Mouse (Mus musculus) hindbrain, embryonic 14.5 days (tissue): Measurements from ENCODE around the gene Fosl1. TPM values are rescaled to one million over a fixed set of nuclear protein-coding genes. Genes with fewer than 3 reads are reported as not detected.

Source experiments
- ATAC-seq: fragments of 200-750 bp; cut with Nextera tagmentation; 2 replicates; pipeline ENCODE4 v1.8.0; 2017; ENCODE audit warnings: moderate number of reproducible peaks, mild to moderate bottlenecking, moderate TSS enrichment, moderate library complexity; ENCODE audit not compliant: low FRiP score
- DNase-seq: peaks from one replicate; pipeline ENCODE4 v3.0.0-alpha.2; 2015; ENCODE audit warnings: low spot score
- H3K27ac ChIP-seq: fragments of 300-500 bp; sonication (generic); 2 replicates; pipeline ENCODE4 v1.5.1; 2014; ENCODE audit warnings: mild to moderate bottlenecking, moderate library complexity
- H3K27me3 ChIP-seq: fragments of 300-500 bp; sonication (generic); 2 replicates; pipeline ENCODE4 v1.6.1; 2014; ENCODE audit warnings: mild to moderate bottlenecking, low read length, mixed read lengths; ENCODE audit not compliant: control insufficient read depth, insufficient read depth
- H3K36me3 ChIP-seq: fragments of 300-500 bp; sonication (generic); replicated peaks from 2 replicates; pipeline ENCODE4 v1.6.1; 2014; ENCODE audit not compliant: control insufficient read depth, insufficient read depth
- H3K4me1 ChIP-seq: fragments of 300-500 bp; sonication (generic); replicated peaks from 2 replicates; pipeline ENCODE4 v1.6.1; 2014; ENCODE audit warnings: antibody characterized with exemption, low read length, mixed read lengths; ENCODE audit not compliant: control insufficient read depth, insufficient read depth
- H3K4me2 ChIP-seq: fragments of 300-500 bp; sonication (generic); replicated peaks from 2 replicates; pipeline ENCODE4 v1.6.1; 2014; ENCODE audit warnings: mild to moderate bottlenecking, moderate library complexity
- H3K4me3 ChIP-seq: fragments of 300-500 bp; sonication (generic); replicated peaks from 2 replicates; pipeline ENCODE4 v1.5.1; 2014; ENCODE audit warnings: mild to moderate bottlenecking, low read length
- H3K9ac ChIP-seq: fragments of 300-500 bp; sonication (generic); 2 replicates; pipeline ENCODE4 v1.6.1; 2014
- H3K9me3 ChIP-seq: fragments of 300-500 bp; sonication (generic); 2 replicates; pipeline ENCODE4 v1.6.1; 2016; ENCODE audit warnings: low read length; ENCODE audit not compliant: control insufficient read depth
- WGBS: fragments of 180-500 bp; shearing (Covaris S2); extraction: QIAGEN DNeasy Blood & Tissue Kit; methylation state at CpG from one replicate; pipeline ENCODE4 v1.1.7; 2014; 5-methylcytosine and 5-hydroxymethylcytosine counted together
- polyA plus RNA-seq: library from polyadenylated mRNA; unstranded; fragments of >200 nt; fragmentation: Nextera tagmentation; extraction: Ambion mirVana; gene quantifications from 2 replicates; pipeline ENCODE4 v1.2.1, GENCODE M21; 2014

Fosl1 gene
- polyA plus RNA-seq, 1 experiment from 2014 or later, result not detected

DNA sequence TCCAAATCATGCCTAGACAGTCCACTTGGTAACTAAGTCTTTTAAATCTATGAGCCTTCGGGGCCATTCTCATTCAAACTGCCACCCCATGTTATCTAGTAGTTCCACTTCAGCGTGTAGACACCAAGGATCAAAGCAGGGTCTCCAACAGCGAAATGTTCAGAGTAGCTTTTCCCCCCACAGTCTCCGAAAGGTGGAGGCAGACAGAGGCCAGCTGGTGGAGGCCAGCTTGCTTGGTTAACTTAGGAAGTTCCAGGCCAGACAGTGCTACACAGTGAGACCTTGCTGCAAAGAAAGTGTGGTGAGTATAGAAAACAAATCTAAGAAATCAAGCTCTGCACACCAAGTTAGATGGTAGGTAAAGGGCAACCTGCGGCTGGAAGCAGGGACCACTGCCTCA, 36.7 kb upstream of the Fosl1 start:
- WGBS, result 93% methylated on average over 5 of the region's 5 CpGs

DNA sequence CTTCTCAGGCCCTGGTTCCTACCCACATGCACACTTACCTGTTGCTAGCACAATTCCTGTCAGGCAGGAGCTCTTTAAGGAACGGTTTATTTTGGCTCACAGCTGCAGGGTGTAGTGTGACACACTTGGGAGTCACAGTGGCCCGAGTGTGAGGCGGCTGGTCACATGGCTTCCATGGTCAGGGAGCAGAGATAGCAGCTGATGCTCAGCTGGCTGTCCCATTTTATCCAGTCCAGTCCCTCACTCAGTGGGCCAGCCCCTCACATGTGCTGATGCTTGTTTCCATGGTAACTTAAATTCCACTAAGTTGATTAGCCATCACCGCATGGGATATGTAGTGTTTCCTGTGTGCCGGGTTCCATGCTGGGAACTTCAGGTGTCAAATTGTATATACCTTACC, 35.4 kb upstream of the Fosl1 start:
- no peak for ATAC-seq
- H3K4me2 ChIP-seq, result no peak overlapping the region
- peaks cover 8% of the 10 kb centered on the region for H3K4me1 ChIP-seq
- peaks cover 2% of the 10 kb centered on the region for H3K36me3 ChIP-seq
- no peaks in the 10 kb centered on the region for H3K9me3 ChIP-seq
- no peak overlapping the region for H3K27ac ChIP-seq
- no peak overlapping the region for H3K4me3 ChIP-seq
- H3K27me3 ChIP-seq, result no peaks in the 10 kb centered on the region
- no peak for DNase-seq
- no peak overlapping the region for H3K9ac ChIP-seq
- 58% methylated on average over 5 of the region's 5 CpGs for WGBS

More for the DNA sequence above, 36.7 kb upstream of the Fosl1 start:
- Histone ChIP-seq H3K4me3 (no peak overlapping the region), H3K9me3 (no peaks in the 10 kb centered on the region), H3K36me3 (no peaks in the 10 kb centered on the region), H3K4me1 (peaks cover 12% of the 10 kb centered on the region), H3K9ac (no peak overlapping the region), H3K4me2 (no peak overlapping the region), H3K27ac (no peak overlapping the region), H3K27me3 (no peaks in the 10 kb centered on the region)
- DNase-seq (no peak), ATAC-seq (no peak)

DNA sequence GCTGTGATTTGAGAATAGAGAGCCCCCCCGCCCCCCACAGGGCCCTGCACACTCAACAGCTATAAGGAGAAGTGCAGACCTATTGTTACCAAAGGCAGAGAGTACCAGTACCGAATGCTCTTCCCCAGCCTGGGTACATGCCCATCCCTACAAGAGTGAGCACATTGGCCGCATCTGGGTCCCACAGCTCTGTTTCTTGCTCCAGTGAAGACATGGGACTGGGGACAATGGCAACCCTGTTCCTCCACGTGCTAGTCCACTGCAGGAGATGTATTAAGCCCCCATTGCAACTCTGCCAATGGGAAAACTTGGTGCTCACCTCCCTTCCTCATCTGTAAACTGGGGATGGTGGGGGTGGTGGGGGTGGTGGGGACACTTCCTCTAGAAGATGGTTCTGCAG, 33.5 kb upstream of the Fosl1 start:
- no peaks in the 10 kb centered on the region for H3K27me3 ChIP-seq
- H3K4me3 ChIP-seq, result no peak overlapping the region
- H3K9ac ChIP-seq, result no peak overlapping the region
- H3K4me2 ChIP-seq, result no peak overlapping the region
- WGBS, result 76% methylated on average over 4 of the region's 4 CpGs
- H3K4me1 ChIP-seq, result no peaks in the 10 kb centered on the region
- no peaks in the 10 kb centered on the region for H3K9me3 ChIP-seq
- DNase-seq, result no peak
- H3K36me3 ChIP-seq, result peaks cover 4% of the 10 kb centered on the region
- ATAC-seq, result no peak
- H3K27ac ChIP-seq, result no peak overlapping the region

DNA sequence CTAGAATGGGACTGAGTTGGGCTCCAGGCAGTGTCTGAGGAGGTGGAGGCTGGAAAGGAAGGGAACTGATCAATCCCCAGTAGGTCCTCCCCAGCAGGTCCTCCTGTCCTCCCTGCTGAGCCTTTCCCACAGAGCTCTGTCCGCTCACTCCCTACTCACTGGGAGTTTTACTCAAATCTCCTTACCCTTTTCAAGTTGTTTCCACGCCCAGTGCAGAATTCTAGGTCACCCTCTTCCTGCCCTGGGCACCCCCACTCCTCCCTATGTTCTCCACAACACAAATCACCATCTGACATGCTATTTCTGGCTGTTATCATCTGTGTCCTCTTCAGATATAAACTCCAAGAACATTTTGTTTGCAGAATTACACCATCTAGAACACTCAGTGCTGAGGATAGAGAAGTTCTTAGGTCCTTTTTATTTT, 32.8 kb upstream of the Fosl1 start:
- ATAC-seq (no peak), DNase-seq (no peak)
- H3K4me2 ChIP-seq, result no peak overlapping the region
- no peaks in the 10 kb centered on the region for H3K9me3 ChIP-seq
- no peaks in the 10 kb centered on the region for H3K4me1 ChIP-seq
- WGBS, result 68% methylated on average over 2 of the region's 2 CpGs
- peaks cover 9% of the 10 kb centered on the region for H3K36me3 ChIP-seq
- no peaks in the 10 kb centered on the region for H3K27me3 ChIP-seq
- no peak overlapping the region for H3K9ac ChIP-seq
- no peak overlapping the region for H3K4me3 ChIP-seq
- no peak overlapping the region for H3K27ac ChIP-seq

DNA sequence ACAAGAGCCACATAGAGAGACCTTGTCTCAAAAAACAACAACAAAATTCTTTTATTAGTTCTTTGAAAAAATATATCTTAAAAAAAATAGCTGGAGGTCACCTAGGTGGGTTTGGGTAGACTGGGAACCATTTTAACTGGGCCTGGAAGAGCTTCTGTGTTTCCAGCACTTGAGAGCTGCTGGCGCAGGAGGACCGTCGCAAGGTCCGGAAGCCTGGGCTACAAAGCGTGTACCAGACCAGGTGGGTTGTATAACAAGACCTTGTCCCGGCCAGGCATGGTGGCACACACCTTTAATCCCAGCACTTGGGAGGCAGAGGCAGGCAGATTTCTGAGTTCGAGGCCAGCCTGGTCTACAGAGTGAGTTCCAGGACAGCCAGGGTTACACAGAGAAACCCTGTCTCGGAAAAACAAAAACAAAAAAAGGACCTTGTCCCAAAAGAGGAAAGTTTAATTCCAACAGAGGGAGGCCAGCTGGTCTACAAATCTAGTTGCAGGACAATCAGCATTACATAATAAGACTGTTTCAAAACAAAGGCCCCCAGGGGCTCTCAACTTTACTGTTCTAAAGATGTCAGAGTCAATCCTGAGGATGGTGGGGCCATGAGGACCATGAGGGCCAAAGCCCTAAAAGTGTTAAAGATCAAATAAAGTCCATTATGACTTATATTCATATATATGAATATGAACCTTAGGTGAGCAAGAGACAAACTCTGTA, 28.4 kb upstream of the Fosl1 start:
- no peak for DNase-seq
- Histone ChIP-seq H3K9me3 (no peaks in the 10 kb centered on the region), H3K4me3 (no peak overlapping the region), H3K27ac (no peak overlapping the region), H3K36me3 (peaks cover 40% of the 10 kb centered on the region), H3K27me3 (no peaks in the 10 kb centered on the region), H3K9ac (no peak overlapping the region), H3K4me1 (peaks cover 12% of the 10 kb centered on the region), H3K4me2 (no peak overlapping the region)
- 97% methylated on average over 8 of the region's 8 CpGs for WGBS
- no peak for ATAC-seq

DNA sequence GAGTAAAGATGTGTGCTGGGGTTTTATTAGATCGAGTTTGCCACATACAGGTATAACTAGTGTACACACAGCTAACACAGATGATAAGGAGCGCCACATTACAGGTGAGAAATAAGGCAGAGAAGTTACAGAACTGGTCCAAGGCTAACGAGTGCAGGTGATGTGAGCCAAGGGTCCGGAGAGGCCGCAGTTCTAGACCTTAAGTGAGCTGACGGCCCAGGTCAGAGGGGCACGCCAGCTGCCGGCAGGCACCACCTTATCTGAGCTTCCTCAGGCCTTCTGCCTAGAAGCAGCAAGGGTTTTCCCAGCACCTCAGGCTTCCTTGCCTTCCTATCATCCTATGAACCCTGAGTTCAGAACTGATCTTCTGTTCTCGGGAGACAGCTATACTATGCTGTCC, 27.7 kb upstream of the Fosl1 start:
- Histone ChIP-seq H3K9ac (no peak overlapping the region), H3K27ac (no peak overlapping the region), H3K4me2 (no peak overlapping the region), H3K36me3 (peaks cover 40% of the 10 kb centered on the region), H3K27me3 (no peaks in the 10 kb centered on the region), H3K4me1 (peaks cover 12% of the 10 kb centered on the region), H3K4me3 (no peak overlapping the region), H3K9me3 (no peaks in the 10 kb centered on the region)
- no peak for ATAC-seq
- WGBS, result 91% methylated on average over 9 of the region's 9 CpGs
- DNase-seq, result no peak

DNA sequence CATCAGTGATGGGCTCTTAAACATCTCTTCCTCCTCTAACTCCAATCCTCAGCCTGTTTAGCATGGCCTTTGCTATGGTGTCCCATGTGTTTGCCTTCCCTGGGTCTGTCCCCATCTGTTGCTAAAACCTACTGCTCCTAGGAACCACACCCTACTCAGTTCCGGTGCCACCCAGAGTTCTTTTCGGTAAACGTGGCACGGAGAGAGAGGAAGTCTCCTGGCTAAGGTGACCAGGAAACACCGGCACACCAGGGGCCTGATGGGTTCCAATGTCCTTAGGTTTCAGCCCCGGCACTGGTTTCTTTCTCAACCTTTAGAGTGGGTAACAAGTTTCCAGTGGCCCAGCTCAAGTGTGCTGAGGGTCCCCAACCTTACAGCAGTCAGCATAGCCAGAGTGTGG, 26.8 kb upstream of the Fosl1 start:
- no peak overlapping the region for H3K27ac ChIP-seq
- no peak overlapping the region for H3K4me2 ChIP-seq
- no peak for ATAC-seq
- H3K36me3 ChIP-seq, result peaks cover 40% of the 10 kb centered on the region
- 94% methylated on average over 6 of the region's 6 CpGs for WGBS
- H3K4me3 ChIP-seq, result no peak overlapping the region
- H3K9ac ChIP-seq, result no peak overlapping the region
- DNase-seq, result no peak
- H3K4me1 ChIP-seq, result peaks cover 12% of the 10 kb centered on the region
- no peaks in the 10 kb centered on the region for H3K9me3 ChIP-seq
- no peaks in the 10 kb centered on the region for H3K27me3 ChIP-seq

DNA sequence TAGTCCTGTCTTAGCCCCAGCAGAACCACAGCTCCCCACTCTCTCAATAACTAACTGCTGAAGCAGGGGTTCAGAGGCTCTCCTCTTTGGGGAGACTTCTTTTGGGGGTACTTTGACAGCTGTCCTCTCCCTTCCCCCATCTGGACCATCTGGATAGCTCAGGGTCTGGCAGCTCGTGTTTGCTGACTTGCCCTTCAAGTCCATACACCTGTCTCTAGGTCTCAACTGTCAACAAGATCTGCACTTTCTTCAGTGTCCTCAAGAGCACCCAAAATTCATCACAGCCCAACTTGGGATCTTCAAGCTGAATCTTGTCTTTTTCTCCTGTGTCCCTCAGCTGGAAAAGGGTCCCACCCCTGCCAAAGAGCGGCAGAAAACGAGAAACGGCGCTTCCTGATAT, 25.6 kb upstream of the Fosl1 start:
- ATAC-seq (no peak), DNase-seq (no peak)
- H3K9ac ChIP-seq, result no peak overlapping the region
- peaks cover 49% of the 10 kb centered on the region for H3K36me3 ChIP-seq
- no peak overlapping the region for H3K27ac ChIP-seq
- WGBS, result 93% methylated on average over 5 of the region's 5 CpGs
- H3K9me3 ChIP-seq, result no peaks in the 10 kb centered on the region
- no peak overlapping the region for H3K4me3 ChIP-seq
- no peak overlapping the region for H3K4me2 ChIP-seq
- no peaks in the 10 kb centered on the region for H3K27me3 ChIP-seq
- peaks cover 24% of the 10 kb centered on the region for H3K4me1 ChIP-seq

DNA sequence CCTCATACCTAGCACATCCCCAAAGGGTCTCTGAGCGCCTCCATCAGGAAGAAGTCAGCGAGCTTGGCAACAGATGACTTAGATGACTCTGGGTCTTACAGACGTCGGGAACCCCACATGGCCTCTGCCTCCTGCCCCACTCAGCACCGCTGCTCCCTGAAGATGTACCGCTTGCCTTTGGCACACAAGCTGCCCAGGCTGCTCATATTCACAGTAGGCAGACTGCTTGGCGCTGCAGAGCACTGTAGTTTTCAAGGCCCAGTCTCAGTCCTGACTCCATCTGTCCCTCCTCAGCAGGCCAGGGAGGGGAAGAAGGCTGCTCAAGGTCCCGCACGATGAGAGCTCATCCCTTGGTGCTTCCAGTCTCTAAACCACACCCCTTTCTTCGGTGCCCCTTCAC, 25.1 kb upstream of the Fosl1 start:
- no peaks in the 10 kb centered on the region for H3K9me3 ChIP-seq
- no peak overlapping the region for H3K4me2 ChIP-seq
- DNase-seq (no peak), ATAC-seq (no peak)
- H3K27me3 ChIP-seq, result no peaks in the 10 kb centered on the region
- H3K27ac ChIP-seq, result no peak overlapping the region
- H3K9ac ChIP-seq, result no peak overlapping the region
- peaks cover 24% of the 10 kb centered on the region for H3K4me1 ChIP-seq
- WGBS, result 83% methylated on average over 10 of the region's 10 CpGs
- peaks cover 51% of the 10 kb centered on the region for H3K36me3 ChIP-seq
- H3K4me3 ChIP-seq, result no peak overlapping the region
